Mouse (Mus musculus) lung, embryonic 16.5 days (tissue): ENCODE measurements around the gene Slc38a4. TPM values are rescaled to one million over a fixed set of nuclear protein-coding genes. Genes with fewer than 3 reads are reported as not detected.

Experiments used
- ATAC-seq: fragments of 200-750 bp; cut with Nextera tagmentation; 2 replicates; pipeline ENCODE4 v1.8.0; 2017; ENCODE audit warnings: low read depth, mild to moderate bottlenecking, moderate library complexity
- H3K27ac ChIP-seq: fragments of 300-500 bp; sonication (generic); 2 replicates; pipeline ENCODE4 v1.5.1; 2014; ENCODE audit warnings: mild to moderate bottlenecking, control low read depth, low read length
- H3K27me3 ChIP-seq: fragments of 300-500 bp; sonication (generic); 2 replicates; pipeline ENCODE4 v1.6.1; 2014; ENCODE audit warnings: low read depth, low read length, mixed read lengths; ENCODE audit not compliant: control insufficient read depth, insufficient read depth
- H3K36me3 ChIP-seq: fragments of 300-500 bp; sonication (generic); 2 replicates; pipeline ENCODE4 v1.6.1; 2014; ENCODE audit warnings: low read length; ENCODE audit not compliant: control insufficient read depth, insufficient read depth
- H3K4me1 ChIP-seq: fragments of 300-500 bp; sonication (generic); replicated peaks from 2 replicates; pipeline ENCODE4 v1.6.1; 2014; ENCODE audit warnings: low read length, mixed read lengths; ENCODE audit not compliant: control insufficient read depth, insufficient read depth
- H3K4me2 ChIP-seq: fragments of 300-500 bp; sonication (generic); 2 replicates; pipeline ENCODE4 v1.6.1; 2014; ENCODE audit warnings: low read depth, low read length, control low read depth
- H3K4me3 ChIP-seq: fragments of 300-500 bp; sonication (generic); 2 replicates; pipeline ENCODE4 v1.5.1; 2014; ENCODE audit warnings: mild to moderate bottlenecking, low read length, control low read depth
- H3K9ac ChIP-seq: fragments of 300-500 bp; sonication (generic); 2 replicates; pipeline ENCODE4 v1.6.1; 2014; ENCODE audit warnings: low read length, control low read depth
- H3K9me3 ChIP-seq: fragments of 300-500 bp; sonication (generic); 2 replicates; pipeline ENCODE4 v1.6.1; 2016; ENCODE audit warnings: low read length; ENCODE audit not compliant: control insufficient read depth
- WGBS: fragments of 180-500 bp; shearing (Covaris S2); extraction: QIAGEN DNeasy Blood & Tissue Kit; methylation state at CpG from one replicate; pipeline ENCODE4 v1.1.7; 2014; 5-methylcytosine and 5-hydroxymethylcytosine counted together
- polyA plus RNA-seq: library from polyadenylated mRNA; unstranded; fragments of >200 nt; fragmentation: Nextera tagmentation; extraction: Ambion mirVana; gene quantifications from 2 replicates; pipeline ENCODE4 v1.2.1, GENCODE M21; 2015

Gene Slc38a4
- polyA plus RNA-seq, 1 experiment from 2014 or later, result 64.8 TPM

DNA sequence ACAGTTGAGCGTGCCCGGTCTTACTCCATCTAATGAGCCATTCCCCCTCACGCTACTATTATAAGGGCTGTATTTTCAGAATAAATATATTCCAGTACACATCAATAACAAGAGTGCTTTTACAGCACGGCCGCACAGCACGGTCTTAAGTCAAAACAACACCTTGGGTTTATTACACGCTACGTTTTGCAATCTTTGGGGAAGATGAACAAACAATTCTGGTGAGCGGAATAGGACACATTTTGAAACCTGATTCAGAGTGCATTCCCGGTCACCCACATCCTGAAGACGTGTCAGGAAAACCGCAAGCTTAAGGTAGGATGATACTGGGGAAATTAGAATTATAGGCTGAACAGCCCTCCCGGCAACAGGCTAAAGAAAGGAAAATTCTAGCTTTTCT lies 11.8 kb downstream of the Slc38a4 start:
- H3K9ac ChIP-seq, result no peak overlapping the region
- no peak for ATAC-seq
- peaks cover 22% of the 10 kb centered on the region for H3K4me1 ChIP-seq
- H3K4me2 ChIP-seq, result no peak overlapping the region
- WGBS, result 79% methylated on average over 13 of the region's 13 CpGs
- H3K9me3 ChIP-seq, result no peaks in the 10 kb centered on the region
- no peaks in the 10 kb centered on the region for H3K36me3 ChIP-seq
- no peaks in the 10 kb centered on the region for H3K27me3 ChIP-seq
- no peak overlapping the region for H3K27ac ChIP-seq
- H3K4me3 ChIP-seq, result no peak overlapping the region

DNA sequence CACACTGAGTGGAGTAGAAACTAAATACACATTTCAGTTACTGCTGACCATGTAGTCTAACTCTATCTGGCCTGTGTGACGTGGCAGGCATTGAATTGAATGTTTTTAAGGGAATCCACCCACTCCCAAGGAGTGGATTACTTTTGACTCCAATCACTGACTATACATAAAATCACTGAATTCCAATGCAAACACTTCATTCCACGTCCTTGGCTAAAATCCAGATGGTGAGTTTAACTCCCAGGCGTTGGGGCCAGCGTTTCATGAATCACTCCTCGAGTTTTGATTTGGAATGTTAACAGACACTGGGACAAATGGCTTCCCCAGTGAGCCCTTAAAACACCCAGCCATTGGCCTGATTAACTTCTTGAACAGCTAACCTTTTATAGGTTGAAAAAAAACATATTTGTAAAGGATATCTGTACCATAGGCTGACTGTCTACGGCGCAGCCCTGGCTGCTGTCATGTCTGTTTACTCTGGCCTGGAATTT lies 13.7 kb downstream of the Slc38a4 start:
- no peaks in the 10 kb centered on the region for H3K9me3 ChIP-seq
- no peaks in the 10 kb centered on the region for H3K27me3 ChIP-seq
- H3K4me1 ChIP-seq, result peaks cover 22% of the 10 kb centered on the region
- H3K27ac ChIP-seq, result peak overlapping the region; percentile 85
- 11% methylated on average over 7 of the region's 7 CpGs for WGBS
- H3K9ac ChIP-seq, result no peak overlapping the region
- no peaks in the 10 kb centered on the region for H3K36me3 ChIP-seq
- H3K4me3 ChIP-seq, result no peak overlapping the region
- peak; percentile 87 for ATAC-seq
- peak overlapping the region; percentile 39 for H3K4me2 ChIP-seq

DNA sequence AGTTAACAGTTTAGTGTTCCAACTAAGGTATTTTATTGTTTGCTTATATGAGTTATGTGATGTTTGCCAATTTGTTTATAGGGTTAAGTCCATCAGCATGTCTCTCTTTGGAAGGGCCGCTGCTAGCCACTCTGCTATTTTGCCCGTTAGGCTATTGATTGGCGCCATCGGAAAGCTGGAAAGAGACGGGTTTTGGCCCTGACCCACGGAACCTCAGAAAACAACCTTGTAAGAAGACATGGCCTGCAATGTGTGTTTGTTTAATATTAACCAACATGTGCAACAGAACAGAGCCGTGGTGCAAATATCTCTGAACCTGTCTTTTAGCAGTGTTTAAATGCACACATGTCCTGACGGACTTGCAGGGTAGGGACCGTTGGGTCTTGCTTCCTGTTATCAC lies 14.6 kb downstream of the Slc38a4 start:
- Histone ChIP-seq H3K4me3 (no peak overlapping the region), H3K9me3 (no peaks in the 10 kb centered on the region), H3K27me3 (no peaks in the 10 kb centered on the region), H3K4me2 (no peak overlapping the region), H3K36me3 (no peaks in the 10 kb centered on the region), H3K9ac (no peak overlapping the region), H3K27ac (peak overlapping the region; percentile 85), H3K4me1 (peaks cover 22% of the 10 kb centered on the region)
- ATAC-seq, result no peak
- 77% methylated on average over 9 of the region's 9 CpGs for WGBS

DNA sequence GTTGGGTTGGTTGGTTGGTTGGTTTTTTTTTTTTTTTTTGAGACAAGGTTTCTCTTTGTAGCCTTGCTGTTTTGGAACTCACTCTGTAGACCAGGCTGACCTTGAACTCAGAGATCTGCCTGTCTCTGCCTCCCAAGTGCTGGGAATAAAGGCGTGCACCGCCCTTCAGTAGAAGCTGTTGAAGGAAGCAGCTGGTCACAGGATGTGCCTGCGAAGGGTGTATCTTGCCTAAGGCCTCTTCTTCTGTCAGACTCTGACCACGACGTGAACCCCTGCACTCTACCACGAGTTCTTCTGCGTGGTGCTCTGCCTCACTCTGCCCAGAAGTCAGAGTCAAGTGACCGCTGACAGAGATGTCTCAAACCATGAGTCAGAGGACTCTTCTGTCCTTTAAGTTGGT lies 18.0 kb downstream of the Slc38a4 start:
- H3K9me3 ChIP-seq, result no peaks in the 10 kb centered on the region
- WGBS, result 83% methylated on average over 8 of the region's 8 CpGs
- no peak overlapping the region for H3K9ac ChIP-seq
- no peak overlapping the region for H3K27ac ChIP-seq
- H3K36me3 ChIP-seq, result no peaks in the 10 kb centered on the region
- no peak overlapping the region for H3K4me2 ChIP-seq
- no peaks in the 10 kb centered on the region for H3K27me3 ChIP-seq
- H3K4me1 ChIP-seq, result peaks cover 19% of the 10 kb centered on the region
- ATAC-seq, result no peak
- H3K4me3 ChIP-seq, result no peak overlapping the region

DNA sequence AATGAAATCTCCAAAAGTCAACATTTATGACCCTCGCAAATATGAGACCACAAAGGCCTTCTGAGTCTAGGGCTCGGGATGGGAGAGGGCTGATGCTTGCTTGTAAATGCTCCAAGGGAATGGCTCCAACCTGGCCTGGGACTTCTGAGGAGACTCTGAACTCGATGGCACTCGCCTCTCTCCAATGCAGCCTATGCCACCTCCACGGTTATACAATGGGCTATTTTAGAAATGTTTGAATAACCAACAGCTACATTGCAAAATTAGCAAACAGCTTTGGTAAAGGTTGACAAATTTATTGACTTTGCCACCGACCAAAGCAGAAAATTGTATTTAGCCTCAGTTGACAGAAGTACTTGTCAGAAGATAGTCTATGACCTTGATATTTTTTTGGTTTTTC lies 19.9 kb downstream of the Slc38a4 start:
- H3K9ac ChIP-seq, result no peak overlapping the region
- no peak overlapping the region for H3K4me3 ChIP-seq
- 50% methylated on average over 6 of the region's 6 CpGs for WGBS
- H3K4me2 ChIP-seq, result no peak overlapping the region
- H3K4me1 ChIP-seq, result peaks cover 5% of the 10 kb centered on the region; the same call in 1 of the 2 replicates
- H3K9me3 ChIP-seq, result no peaks in the 10 kb centered on the region
- no peaks in the 10 kb centered on the region for H3K27me3 ChIP-seq
- ATAC-seq, result no peak
- no peaks in the 10 kb centered on the region for H3K36me3 ChIP-seq
- H3K27ac ChIP-seq, result no peak overlapping the region

DNA sequence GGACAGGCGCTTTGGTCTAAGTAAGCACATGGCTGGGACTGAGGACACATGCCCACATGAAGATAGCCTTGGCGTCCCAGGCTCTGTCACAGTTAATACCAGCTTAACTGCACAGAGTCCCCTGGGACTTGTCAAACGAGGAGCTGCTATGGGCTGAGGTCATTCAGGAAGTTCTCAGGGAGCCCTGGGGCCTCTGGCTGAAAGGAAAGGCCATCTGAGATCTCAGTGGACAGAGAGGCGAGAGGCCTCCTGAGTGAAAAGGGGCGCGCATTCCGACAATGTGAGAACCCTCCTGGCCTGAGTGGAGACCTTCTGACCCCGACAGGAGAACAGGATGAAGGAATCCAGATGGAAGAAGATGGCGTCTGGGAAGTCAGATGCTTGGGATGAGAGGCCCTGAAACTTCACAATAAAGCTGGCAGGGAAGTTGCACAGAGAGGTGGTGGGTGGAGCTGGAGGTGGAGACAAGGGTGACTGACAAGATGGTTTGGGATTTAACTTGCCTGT lies 22.2 kb downstream of the Slc38a4 start:
- Histone ChIP-seq H3K27me3 (no peaks in the 10 kb centered on the region), H3K36me3 (no peaks in the 10 kb centered on the region), H3K4me1 (0 out of 2 replicates have a peak, but pooled peaks cover 2% of the 10 kb centered on the region), H3K9me3 (no peaks in the 10 kb centered on the region), H3K27ac (no peak overlapping the region), H3K4me3 (no peak overlapping the region), H3K4me2 (no peak overlapping the region), H3K9ac (no peak overlapping the region)
- no peak for ATAC-seq
- 34% methylated on average over 9 of the region's 9 CpGs for WGBS

DNA sequence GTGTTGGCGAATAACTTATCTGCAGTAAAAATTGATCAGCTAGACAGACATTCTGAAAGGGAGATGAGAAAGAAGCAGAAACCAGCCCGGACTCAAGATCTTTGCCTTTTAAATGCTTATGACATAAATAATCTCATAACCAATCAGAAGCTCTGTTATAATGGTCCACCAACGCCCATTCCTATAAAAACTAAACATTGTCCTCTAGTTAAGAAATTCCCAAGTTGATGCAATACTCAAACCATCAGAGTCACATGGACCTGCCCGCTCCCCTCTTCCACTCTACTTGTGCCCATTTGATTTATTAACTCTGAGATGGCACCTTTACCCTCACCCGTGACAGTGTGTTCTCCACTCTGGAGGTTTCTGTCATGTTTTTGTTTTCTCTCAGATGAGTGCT lies 23.9 kb downstream of the Slc38a4 start:
- H3K9ac ChIP-seq, result no peak overlapping the region
- no peak overlapping the region for H3K4me3 ChIP-seq
- H3K27me3 ChIP-seq, result no peaks in the 10 kb centered on the region
- WGBS, result 78% methylated on average over 5 of the region's 5 CpGs
- H3K27ac ChIP-seq, result no peak overlapping the region
- ATAC-seq, result no peak
- no peaks in the 10 kb centered on the region for H3K9me3 ChIP-seq
- H3K4me1 ChIP-seq, result 0 out of 2 replicates have a peak, but pooled peaks cover 3% of the 10 kb centered on the region
- no peak overlapping the region for H3K4me2 ChIP-seq
- no peaks in the 10 kb centered on the region for H3K36me3 ChIP-seq

DNA sequence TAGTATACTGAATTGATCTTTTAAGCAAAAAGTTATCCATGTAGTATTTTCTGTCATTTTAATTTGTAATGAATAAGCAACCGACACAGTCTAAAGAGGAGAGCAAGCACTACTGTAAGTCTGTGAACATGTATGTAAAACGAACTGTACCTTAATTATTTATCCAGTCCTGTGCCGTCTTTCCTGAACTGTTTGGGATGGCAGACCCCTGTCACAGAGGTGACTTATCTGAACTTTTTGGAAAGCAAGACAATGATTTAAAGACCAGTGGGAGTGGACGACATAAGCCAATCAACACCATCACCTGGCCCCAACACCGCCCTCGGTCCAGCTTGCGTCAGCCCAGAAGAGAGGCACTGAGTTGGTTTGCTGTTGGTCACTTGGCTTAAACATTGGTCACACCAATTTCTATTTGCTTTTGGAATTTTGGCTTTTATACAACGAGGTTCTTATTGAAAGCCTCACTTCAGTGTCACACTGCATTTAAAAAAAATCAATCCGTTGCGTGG lies 24.7 kb downstream of the Slc38a4 start:
- Histone ChIP-seq H3K36me3 (no peaks in the 10 kb centered on the region), H3K27me3 (no peaks in the 10 kb centered on the region), H3K4me1 (0 out of 2 replicates have a peak, but pooled peaks cover 5% of the 10 kb centered on the region), H3K27ac (no peak overlapping the region), H3K9ac (no peak overlapping the region), H3K4me3 (no peak overlapping the region), H3K9me3 (no peaks in the 10 kb centered on the region), H3K4me2 (no peak overlapping the region)
- no peak for ATAC-seq
- 84% methylated on average over 10 of the region's 10 CpGs for WGBS

DNA sequence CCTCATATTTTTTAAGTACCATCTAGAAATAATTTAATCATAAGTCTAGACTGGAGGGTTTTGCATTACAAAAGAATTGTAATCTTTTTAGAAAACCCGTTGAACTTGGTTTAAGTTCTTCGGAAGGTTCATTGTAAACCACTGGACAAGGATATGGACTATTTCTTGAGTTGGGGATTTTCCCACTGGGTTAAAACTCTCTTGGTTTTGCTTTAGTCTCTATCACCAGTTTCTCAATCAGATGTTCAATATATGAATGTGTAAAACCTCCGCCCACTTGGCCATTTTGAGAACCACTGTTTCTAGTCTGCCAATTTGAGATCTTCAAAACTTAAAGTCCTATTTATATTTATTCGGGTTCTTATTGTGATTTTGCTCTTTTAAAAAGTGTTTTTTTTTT lies 25.6 kb downstream of the Slc38a4 start:
- no peaks in the 10 kb centered on the region for H3K36me3 ChIP-seq
- no peaks in the 10 kb centered on the region for H3K9me3 ChIP-seq
- no peak overlapping the region for H3K27ac ChIP-seq
- ATAC-seq, result no peak
- no peak overlapping the region for H3K9ac ChIP-seq
- no peak overlapping the region for H3K4me2 ChIP-seq
- 0 out of 2 replicates have a peak, but pooled peaks cover 5% of the 10 kb centered on the region for H3K4me1 ChIP-seq
- WGBS, result 92% methylated on average over 4 of the region's 4 CpGs
- H3K27me3 ChIP-seq, result no peaks in the 10 kb centered on the region
- no peak overlapping the region for H3K4me3 ChIP-seq
